Mouse (Mus musculus) intestine, postnatal 0 days (tissue): ENCODE measurements at regions not wholly inside any gene's neighbourhood (a gene's known extent, or its start where the extent isn't known, plus 50 kb on each side); places are given as distances from the start of the nearest gene placed in this dataset.
"Not testable (repeated sequence)": the region's sequence is repeated elsewhere in the genome, so short reads cannot be mapped to it uniquely, and the experiment has no call there.

Source experiments
- ATAC-seq: fragments of 200-750 bp; cut with Nextera tagmentation; 2 replicates; pipeline ENCODE4 v1.8.0; 2017; ENCODE audit warnings: mild to moderate bottlenecking, moderate TSS enrichment, moderate library complexity
- H3K27ac ChIP-seq: fragments of 300-500 bp; sonication (generic); 2 replicates; pipeline ENCODE4 v1.5.1; 2014; ENCODE audit warnings: mild to moderate bottlenecking, low read depth, low read length, moderate library complexity
- H3K27me3 ChIP-seq: fragments of 300-500 bp; sonication (generic); replicated peaks from 2 replicates; pipeline ENCODE4 v1.6.1; 2014; ENCODE audit warnings: low read length, mixed read lengths; ENCODE audit not compliant: control insufficient read depth, insufficient read depth
- H3K36me3 ChIP-seq: fragments of 300-500 bp; sonication (generic); 2 replicates; pipeline ENCODE4 v1.6.1; 2014; ENCODE audit warnings: mild to moderate bottlenecking, moderate library complexity; ENCODE audit not compliant: control insufficient read depth, insufficient read depth
- H3K4me1 ChIP-seq: fragments of 300-500 bp; sonication (generic); replicated peaks from 2 replicates; pipeline ENCODE4 v1.6.1; 2014; ENCODE audit warnings: antibody characterized with exemption, low read length, mixed read lengths; ENCODE audit not compliant: control insufficient read depth, insufficient read depth
- H3K4me2 ChIP-seq: fragments of 300-500 bp; sonication (generic); replicated peaks from 2 replicates; pipeline ENCODE4 v1.6.1; 2014; ENCODE audit warnings: low read depth, mild to moderate bottlenecking, moderate library complexity
- H3K4me3 ChIP-seq: fragments of 300-500 bp; sonication (generic); 2 replicates; pipeline ENCODE4 v1.5.1; 2014; ENCODE audit warnings: low read depth, low read length
- H3K9ac ChIP-seq: fragments of 300-500 bp; sonication (generic); 2 replicates; pipeline ENCODE4 v1.6.1; 2014; ENCODE audit warnings: mild to moderate bottlenecking, low read depth, low read length
- H3K9me3 ChIP-seq: fragments of 300-500 bp; sonication (generic); 2 replicates; pipeline ENCODE4 v1.6.1; 2016; ENCODE audit warnings: mixed run types; ENCODE audit not compliant: control insufficient read depth
- CTCF ChIP-seq: sonication (generic); IDR thresholded peaks from 2 replicates; pipeline ENCODE4 v1.5.1; 2016; ENCODE audit warnings: low read depth, mild to moderate bottlenecking, control low read depth, antibody characterized with exemption, moderate library complexity
- WGBS: fragments of 180-500 bp; shearing (Covaris S2); extraction: QIAGEN DNeasy Blood & Tissue Kit; methylation state at CpG from one replicate; pipeline ENCODE4 v1.1.7; 2014; 5-methylcytosine and 5-hydroxymethylcytosine counted together

- no peaks in the 10 kb centered on the region for H3K4me1 ChIP-seq
- no peaks in the 10 kb centered on the region for H3K36me3 ChIP-seq
- ATAC-seq, result no peak
- no peaks in the 10 kb centered on the region for H3K9me3 ChIP-seq
- no peak overlapping the region for H3K9ac ChIP-seq
- TF ChIP-seq CTCF, result no peak
- no peak overlapping the region for H3K4me2 ChIP-seq
- 92% methylated on average over 2 of the region's 2 CpGs for WGBS
- no peak overlapping the region for H3K4me3 ChIP-seq
- H3K27me3 ChIP-seq, result no peaks in the 10 kb centered on the region
- no peak overlapping the region for H3K27ac ChIP-seq
These were observed 474.4 kb downstream of the Tlr4 start for GRCm38 (mm10) chr4:67301740-67302139.

GRCm38 (mm10) chr4:67320098-67320497 lies 492.7 kb downstream of the Tlr4 start:
- H3K36me3 ChIP-seq, ATAC-seq, H3K4me3 ChIP-seq, H3K27me3 ChIP-seq, H3K4me2 ChIP-seq, H3K9me3 ChIP-seq, H3K9ac ChIP-seq, H3K4me1 ChIP-seq, H3K27ac ChIP-seq: not testable (repeated sequence)
